ENCODE assay signal across 7 mouse cellular contexts in genomic region chr3:81039131-81039653, GRCm38 (mm10). TPM values are rescaled to one million over a fixed set of nuclear protein-coding genes. Genes with fewer than 3 reads are reported as not detected.
DNase-seq lines count a peak whose midpoint lies in the region; ATAC-seq and TF ChIP-seq lines count a peak whose summit lies in the region.

No protein-coding gene starts in this region.

- TF ChIP-seq CTCF in kidney, postnatal 0 days (IDR thresholded peaks at IDR 0.05; ENCODE audit: low read depth): peak; percentile 83
- TF ChIP-seq CTCF in small intestine, adult 2 months (IDR thresholded peaks at IDR 0.05; ENCODE audit: extremely low read depth, insufficient read length, insufficient replicate concordance, low read depth, low read length): peak; percentile 11; the same call in 1 of the 2 replicates

- H3K4me3 ChIP-seq in kidney, postnatal 0 days (replicated peaks; ENCODE audit: low read depth, low read length): no peak overlapping the region
- H3K4me3 ChIP-seq in small intestine, adult 2 months (ENCODE audit: low read depth, low read length): no peak overlapping the region

- peak; percentile 72 for DNase-seq in 3134 (ENCODE audit: extremely low read depth, insufficient read length, low spot score)
- DNase-seq in 416B (ENCODE audit: low read depth): peak; percentile 77
- peak; percentile 31 to 50 for DNase-seq in cerebellum, postnatal 25 days
- peak; percentile 35 for DNase-seq in heart, adult 8-10 months (ENCODE audit: low spot score)
- peak; percentile 87 for DNase-seq in kidney, postnatal 0 days (ENCODE audit: low spot score)

- H3K9me3 ChIP-seq in kidney, postnatal 0 days (replicated peaks; ENCODE audit: low read length): no peaks in the 10 kb centered on the region

- TF ChIP-seq POLR2A in small intestine, adult 2 months (IDR thresholded peaks at IDR 0.05; ENCODE audit: low read depth, low read length): no peak

- H3K27ac ChIP-seq in kidney, postnatal 0 days: no peak overlapping the region
- no peak overlapping the region for H3K27ac ChIP-seq in small intestine, adult 2 months (ENCODE audit: insufficient read depth, low read depth, low read length)

- H3K4me1 ChIP-seq in kidney, postnatal 0 days (replicated peaks; ENCODE audit: insufficient read depth, low read length): no peaks in the 10 kb centered on the region
- H3K4me1 ChIP-seq in small intestine, adult 2 months (ENCODE audit: control insufficient read depth, insufficient read depth, insufficient read length, low read length): peaks cover 5% of the 10 kb centered on the region

- peak overlapping the region; percentile 94 for H3K4me2 ChIP-seq in kidney, postnatal 0 days (ENCODE audit: low read length)

- no peaks in the 10 kb centered on the region for H3K36me3 ChIP-seq in kidney, postnatal 0 days (ENCODE audit: insufficient read depth, low read length)
- H3K36me3 ChIP-seq in small intestine, adult 2 months (ENCODE audit: control insufficient read depth, insufficient read depth, low read length): no peaks in the 10 kb centered on the region

- 28% methylated on average over 2 of the region's 2 CpGs for WGBS in kidney, postnatal 0 days
- 48% methylated on average over 2 of the region's 2 CpGs for WGBS in small intestine, adult 2 months

- no peaks in the 10 kb centered on the region for H3K27me3 ChIP-seq in kidney, postnatal 0 days (ENCODE audit: insufficient read depth, low read length)
- peaks cover 12% of the 10 kb centered on the region for H3K27me3 ChIP-seq in small intestine, adult 2 months (ENCODE audit: control insufficient read depth, insufficient read depth, low read length)

- ATAC-seq in kidney, postnatal 0 days (replicated peaks; ENCODE audit: low FRiP score, low read depth): no peak
- peak; percentile 80 for ATAC-seq in megakaryocyte progenitor cell, adult 5-6 weeks (replicated peaks; ENCODE audit: poor library complexity)

- H3K9ac ChIP-seq in kidney, postnatal 0 days (ENCODE audit: low read depth, low read length): no peak overlapping the region

RNA-seq across cellular contexts. Expression of gene Pdgfc, which starts 3.0 kb away (rescaled TPM):
- total RNA-seq in heart, adult 8-10 months (2022): 1 to 10 TPM; 2.0 to 4.5 (median 2.8) TPM
- polyA plus RNA-seq in kidney, postnatal 0 days (2015; fragmentation: Nextera tagmentation; extraction: Ambion mirVana): 35.3 and 36.1 TPM in 2 replicates
- total RNA-seq in megakaryocyte progenitor cell, adult 5-6 weeks (2015): 0.27 TPM in 1 of 2 replicates, not detected in the other
- not detected in 2 replicates for total RNA-seq in megakaryocyte progenitor cell, adult 5-6 weeks (2017)
- 2.3 and 2.5 TPM in 2 replicates for polyA plus RNA-seq in small intestine, adult 2 months (2012; rRNA removed)

Comparison
In these comparisons a context has a peak if more than half of its experiments do, and no peak if none do; other contexts are left out.
1. DNase-seq: peak in every context shown above with its lines; median percentile 87 in kidney, postnatal 0 days; 77 in 416B; 72 in 3134; 40 in cerebellum, postnatal 25 days; 35 in heart, adult 8-10 months.